8 mouse cellular contexts compared by ENCODE assay signal in the genomic region with DNA sequence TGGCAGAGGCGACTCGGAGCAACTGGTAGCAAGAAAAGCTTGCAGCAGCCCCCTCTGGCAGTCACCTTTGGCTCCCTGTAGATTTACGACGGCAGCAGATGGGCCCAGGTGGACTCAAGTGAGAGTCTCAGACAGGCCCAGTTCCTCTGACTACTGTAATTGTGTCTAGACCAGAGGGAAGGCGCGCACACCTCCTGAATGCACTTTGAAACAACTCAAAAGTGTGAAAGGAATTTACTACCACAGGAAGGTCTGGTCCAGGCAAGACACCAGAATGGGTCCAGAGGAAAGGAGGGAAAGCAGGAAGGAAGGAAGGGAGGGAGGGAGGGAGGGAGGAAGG.
DNase-seq lines count a peak whose midpoint lies in the region; ATAC-seq and TF ChIP-seq lines count a peak whose summit lies in the region.

No protein-coding gene starts in this region.

- no peak overlapping the region for H3K27ac ChIP-seq in kidney, postnatal 0 days
- H3K27ac ChIP-seq in embryonic facial prominence, embryonic 14.5 days (replicated peaks; ENCODE audit: low read depth, low read length): peak overlapping the region; percentile 49
- no peak overlapping the region for H3K27ac ChIP-seq in intestine, embryonic 14.5 days (ENCODE audit: low read depth)
- no peak overlapping the region for H3K27ac ChIP-seq in midbrain, postnatal 0 days (ENCODE audit: low read depth, low read length)

- H3K4me1 ChIP-seq in kidney, postnatal 0 days (replicated peaks; ENCODE audit: insufficient read depth, low read length): no peaks in the 10 kb centered on the region
- peaks cover 29% of the 10 kb centered on the region for H3K4me1 ChIP-seq in embryonic facial prominence, embryonic 14.5 days (ENCODE audit: control insufficient read depth, insufficient read depth, low read length)
- peaks cover 18% of the 10 kb centered on the region for H3K4me1 ChIP-seq in intestine, embryonic 14.5 days (replicated peaks; ENCODE audit: control insufficient read depth, insufficient read depth, low read length)
- H3K4me1 ChIP-seq in midbrain, postnatal 0 days (ENCODE audit: insufficient read depth, low read length): no peaks in the 10 kb centered on the region; the same call in 1 of the 2 replicates

- H3K27me3 ChIP-seq in kidney, postnatal 0 days (ENCODE audit: insufficient read depth, low read length): no peaks in the 10 kb centered on the region
- no peaks in the 10 kb centered on the region; the same call in 1 of the 2 replicates for H3K27me3 ChIP-seq in embryonic facial prominence, embryonic 14.5 days (replicated peaks; ENCODE audit: control insufficient read depth, insufficient read depth, low read length)
- H3K27me3 ChIP-seq in intestine, embryonic 14.5 days (replicated peaks; ENCODE audit: control insufficient read depth, insufficient read depth, low read length): no peaks in the 10 kb centered on the region
- no peaks in the 10 kb centered on the region; the same call in 1 of the 2 replicates for H3K27me3 ChIP-seq in midbrain, postnatal 0 days (ENCODE audit: insufficient read depth, low read length)

- no peak for TF ChIP-seq CTCF in kidney, postnatal 0 days (IDR thresholded peaks at IDR 0.05; ENCODE audit: low read depth)
- no peak for TF ChIP-seq CTCF in midbrain, postnatal 0 days (IDR thresholded peaks at IDR 0.05)

- no peak for DNase-seq in kidney, postnatal 0 days (ENCODE audit: low spot score)
- no peak for DNase-seq in kidney, adult 11 months
- DNase-seq in embryonic facial prominence, embryonic 14.5 days (ENCODE audit: low spot score): no peak
- DNase-seq in intestine, embryonic 14.5 days (ENCODE audit: low spot score): no peak
- no peak for DNase-seq in midbrain, postnatal 0 days (ENCODE audit: low spot score)
- no peak for DNase-seq in natural killer cell, adult 2 months (ENCODE audit: low spot score in 2 of 2)
- DNase-seq in adrenal gland, adult 2 months: no peak
- no peak for DNase-seq in thymus, postnatal 36 days

- no peaks in the 10 kb centered on the region for H3K36me3 ChIP-seq in kidney, postnatal 0 days (ENCODE audit: insufficient read depth, low read length)
- H3K36me3 ChIP-seq in embryonic facial prominence, embryonic 14.5 days (ENCODE audit: control insufficient read depth, insufficient read depth, low read length): no peaks in the 10 kb centered on the region
- no peaks in the 10 kb centered on the region for H3K36me3 ChIP-seq in intestine, embryonic 14.5 days (ENCODE audit: control insufficient read depth, insufficient read depth, low read length)
- no peaks in the 10 kb centered on the region for H3K36me3 ChIP-seq in midbrain, postnatal 0 days (ENCODE audit: insufficient read depth, low read length)

- no peak overlapping the region for H3K9ac ChIP-seq in kidney, postnatal 0 days (ENCODE audit: low read depth, low read length)
- H3K9ac ChIP-seq in embryonic facial prominence, embryonic 14.5 days (ENCODE audit: low read depth, low read length): peak overlapping the region; percentile 49; the same call in 1 of the 2 replicates
- peak overlapping the region; percentile 21; the same call in 1 of the 2 replicates for H3K9ac ChIP-seq in intestine, embryonic 14.5 days (ENCODE audit: low read length)
- no peak overlapping the region for H3K9ac ChIP-seq in midbrain, postnatal 0 days (replicated peaks; ENCODE audit: low read length, poor library complexity, severe bottlenecking)

- H3K4me2 ChIP-seq in kidney, postnatal 0 days (ENCODE audit: low read length): peak overlapping the region; percentile 60
- peak overlapping the region; percentile 56 for H3K4me2 ChIP-seq in embryonic facial prominence, embryonic 14.5 days (ENCODE audit: low read depth, low read length)
- H3K4me2 ChIP-seq in intestine, embryonic 14.5 days (ENCODE audit: low read length): peak overlapping the region; percentile 51
- peak overlapping the region; percentile 55 for H3K4me2 ChIP-seq in midbrain, postnatal 0 days (ENCODE audit: low read depth, low read length, poor library complexity, severe bottlenecking)

- peak overlapping the region; percentile 21; the same call in 1 of the 2 replicates for H3K4me3 ChIP-seq in kidney, postnatal 0 days (replicated peaks; ENCODE audit: low read depth, low read length)
- H3K4me3 ChIP-seq in embryonic facial prominence, embryonic 14.5 days (ENCODE audit: low read depth, low read length): peak overlapping the region; percentile 16
- H3K4me3 ChIP-seq in intestine, embryonic 14.5 days (ENCODE audit: low read depth, low read length): peak overlapping the region; percentile 27; the same call in 1 of the 2 replicates
- peak overlapping the region; percentile 28; the same call in 1 of the 2 replicates for H3K4me3 ChIP-seq in midbrain, postnatal 0 days (ENCODE audit: low read depth, low read length)

- ATAC-seq in kidney, postnatal 0 days (replicated peaks; ENCODE audit: low FRiP score, low read depth): no peak
- ATAC-seq in embryonic facial prominence, embryonic 14.5 days (ENCODE audit: low read depth): peak; percentile 27
- ATAC-seq in intestine, embryonic 14.5 days (replicated peaks; ENCODE audit: low FRiP score, low TSS enrichment, low read depth): no peak; the same call in 1 of the 2 replicates
- no peak for ATAC-seq in midbrain, postnatal 0 days (ENCODE audit: low FRiP score)

- WGBS in kidney, postnatal 0 days: 15% methylated on average over 6 of the region's 6 CpGs
- WGBS in embryonic facial prominence, embryonic 14.5 days: 12% methylated on average over 6 of the region's 6 CpGs
- WGBS in intestine, embryonic 14.5 days: 22% methylated on average over 6 of the region's 6 CpGs
- 28% methylated on average over 6 of the region's 6 CpGs for WGBS in midbrain, postnatal 0 days

- no peaks in the 10 kb centered on the region for H3K9me3 ChIP-seq in kidney, postnatal 0 days (replicated peaks; ENCODE audit: low read length)
- H3K9me3 ChIP-seq in embryonic facial prominence, embryonic 14.5 days (ENCODE audit: control insufficient read depth, low read length): no peaks in the 10 kb centered on the region
- H3K9me3 ChIP-seq in intestine, embryonic 14.5 days (ENCODE audit: control insufficient read depth, low read length): no peaks in the 10 kb centered on the region
- no peaks in the 10 kb centered on the region for H3K9me3 ChIP-seq in midbrain, postnatal 0 days (ENCODE audit: low read length)

Comparison
In these comparisons a context has a peak if more than half of its experiments do, and no peak if none do; other contexts are left out.
1. H3K9ac ChIP-seq: peak in embryonic facial prominence, embryonic 14.5 days (single experiment) and intestine, embryonic 14.5 days (single experiment); none in kidney, postnatal 0 days (single experiment) and midbrain, postnatal 0 days (single experiment).
2. Peak in every context shown above with its lines, with median percentiles within 50 percentile points of each other: H3K4me2 ChIP-seq and H3K4me3 ChIP-seq.